8 mouse cellular contexts compared by ENCODE assay signal in genomic region chr15:78368926-78369346, GRCm38 (mm10). TPM values are rescaled to one million over a fixed set of nuclear protein-coding genes. Genes with fewer than 3 reads are reported as not detected.
DNase-seq lines count a peak whose midpoint lies in the region; ATAC-seq and TF ChIP-seq lines count a peak whose summit lies in the region.

No protein-coding gene starts in this region.

- no peak overlapping the region for H3K4me3 ChIP-seq in layer of hippocampus, adult 2 months
- H3K4me3 ChIP-seq in G1E (ENCODE audit: low read depth, low read length): no peak overlapping the region

- peaks cover 2% of the 10 kb centered on the region; the same call in 1 of the 2 replicates for H3K9me3 ChIP-seq in G1E (replicated peaks)

- ATAC-seq in G1E (ENCODE audit: extremely low read depth, insufficient number of reproducible peaks, low FRiP score, poor library complexity, severe bottlenecking): no peak

- peaks cover 48% of the 10 kb centered on the region for H3K27me3 ChIP-seq in G1E (ENCODE audit: insufficient read depth, low read length)

- peak; percentile 97 for TF ChIP-seq CTCF in layer of hippocampus, adult 2 months (conservative IDR thresholded peaks at IDR 0.05)
- TF ChIP-seq CTCF in G1E (IDR thresholded peaks at IDR 0.05; ENCODE audit: low read depth, low read length): peak; percentile 62; the same call in 1 of the 2 replicates

- H3K36me3 ChIP-seq in G1E (replicated peaks): no peaks in the 10 kb centered on the region

- H3K27ac ChIP-seq in layer of hippocampus, adult 2 months: peak overlapping the region; percentile 54

- H3K4me1 ChIP-seq in G1E (ENCODE audit: insufficient read depth, low read depth, low read length): peaks cover 10% of the 10 kb centered on the region

- DNase-seq in layer of hippocampus, adult 2 months (ENCODE audit: low spot score in 2 of 2): peak; percentile 26 to 54
- no peak for DNase-seq in layer of hippocampus, adult 9-10 months (ENCODE audit: low spot score)
- DNase-seq in G1E (ENCODE audit: low spot score): peak; percentile 29
- peak; percentile 20 for DNase-seq in c-Kit-negative CD71-positive TER-119-positive erythroid progenitor cells, embryonic 14.5 days (ENCODE audit: low read depth, low spot score)
- DNase-seq in heart, adult 8-10 months (ENCODE audit: low spot score): peak; percentile 39
- peak; percentile 61 for DNase-seq in liver
- peak; percentile 47 to 48 for DNase-seq in natural killer cell, adult 2 months (ENCODE audit: low spot score in 2 of 2)
- DNase-seq in urinary bladder, postnatal 36 days (ENCODE audit: low spot score in 2 of 2): peak; percentile 37 to 54

RNA-seq across cellular contexts. Expression of gene Tex33, which starts 26.8 kb away (rescaled TPM):
- not detected for total RNA-seq in layer of hippocampus, adult 2 months (2021)
- total RNA-seq in G1E (2014; fragmentation: Nextera tagmentation) (not detected in 2 replicates), G1E (2017) (0.49 TPM in 1 of 2 replicates, not detected in the other)
- not detected in 2 replicates for polyA plus RNA-seq in G1E (2012)
- not detected for total RNA-seq in heart, adult 8-10 months (2022)

RNA-seq across cellular contexts. Expression of gene Tst, which starts 36.8 kb away (rescaled TPM):
- 10 to 100 TPM; 35.6 to 40.3 TPM for total RNA-seq in layer of hippocampus, adult 2 months (2021)
- total RNA-seq in G1E (2014; fragmentation: Nextera tagmentation) (3.6 and 4.3 TPM in 2 replicates), G1E (2017) (0.93 and 1.3 TPM in 2 replicates)
- 1.7 and 1.8 TPM in 2 replicates for polyA plus RNA-seq in G1E (2012)
- total RNA-seq in heart, adult 8-10 months (2022): 10 to 100 TPM; 20.3 to 25.0 (median 21.6) TPM

RNA-seq across cellular contexts. Expression of gene Mpst, which starts 37.3 kb away (rescaled TPM):
- 10 to 100 TPM; 29.5 to 31.8 TPM for total RNA-seq in layer of hippocampus, adult 2 months (2021)
- total RNA-seq in G1E (2014; fragmentation: Nextera tagmentation) (7.3 and 19.9 TPM in 2 replicates), G1E (2017) (20.2 and 22.7 TPM in 2 replicates)
- polyA plus RNA-seq in G1E (2012): 101 and 115 TPM in 2 replicates
- 10 to 100 TPM; 42.1 to 52.4 (median 44.2) TPM for total RNA-seq in heart, adult 8-10 months (2022)

RNA-seq across cellular contexts. Expression of gene Csf2rb, which starts 43.4 kb away (rescaled TPM):
- 1 to 10 TPM; 1.3 to 1.7 TPM for total RNA-seq in layer of hippocampus, adult 2 months (2021)
- 219 and 232 TPM in 2 replicates for total RNA-seq in G1E (2014; fragmentation: Nextera tagmentation)
- 155 and 178 TPM in 2 replicates for total RNA-seq in G1E (2017)
- polyA plus RNA-seq in G1E (2012): 67.0 and 145 TPM in 2 replicates
- total RNA-seq in heart, adult 8-10 months (2022): 1 to 10 TPM; 1.2 to 5.3 (median 1.3) TPM

RNA-seq across cellular contexts. Expression of gene Kctd17, which starts 59.4 kb away (rescaled TPM):
- 100 to 1,000 TPM; 263 to 271 TPM for total RNA-seq in layer of hippocampus, adult 2 months (2021)
- total RNA-seq in G1E (2014; fragmentation: Nextera tagmentation) (not detected in 2 replicates), G1E (2017) (0.05 TPM in 1 of 2 replicates, not detected in the other)
- polyA plus RNA-seq in G1E (2012): 0.04 TPM in 1 of 2 replicates, not detected in the other
- total RNA-seq in heart, adult 8-10 months (2022): 10 to 100 TPM; 17.9 to 26.9 (median 20.2) TPM

Comparison
In these comparisons a context has a peak if more than half of its experiments do, and no peak if none do; other contexts are left out.
1. RNA of gene Tst, which starts 36.8 kb away (total RNA-seq): 35.6 to 40.3 TPM in layer of hippocampus, adult 2 months and 20.3 to 25.0 TPM in heart, adult 8-10 months; 0.93 to 4.3 TPM in G1E; every median in the first group is over 4 times any median in the second.